Mouse (Mus musculus) heart, postnatal 0 days (tissue): Measurements from ENCODE around the gene Tmem63a. TPM values are rescaled to one million over a fixed set of nuclear protein-coding genes. Genes with fewer than 3 reads are reported as not detected.
"Not testable (repeated sequence)": the region's sequence is repeated elsewhere in the genome, so short reads cannot be mapped to it uniquely, and the experiment has no call there.

ENCODE experiments used
- ATAC-seq: fragments of 200-750 bp; cut with Nextera tagmentation; 2 replicates; pipeline ENCODE4 v1.8.0; 2017; ENCODE audit warnings: low read depth, moderate number of reproducible peaks, moderate library complexity; ENCODE audit not compliant: insufficient read depth
- DNase-seq: peaks from one replicate; pipeline ENCODE4 v3.0.0-alpha.2; 2016; ENCODE audit warnings: low spot score
- H3K27ac ChIP-seq: fragments of 300-500 bp; sonication (generic); 2 replicates; pipeline ENCODE4 v1.5.1; 2014; ENCODE audit warnings: low read depth, mild to moderate bottlenecking
- H3K27me3 ChIP-seq: fragments of 300-500 bp; sonication (generic); 2 replicates; pipeline ENCODE4 v1.6.1; 2014; ENCODE audit warnings: low read length, mixed read lengths; ENCODE audit not compliant: control insufficient read depth, insufficient read depth
- H3K36me3 ChIP-seq: fragments of 300-500 bp; sonication (generic); replicated peaks from 2 replicates; pipeline ENCODE4 v1.6.1; 2014; ENCODE audit warnings: low read length, mixed read lengths; ENCODE audit not compliant: control insufficient read depth, insufficient read depth
- H3K4me1 ChIP-seq: fragments of 300-500 bp; sonication (generic); 2 replicates; pipeline ENCODE4 v1.6.1; 2014; ENCODE audit warnings: antibody characterized with exemption; ENCODE audit not compliant: control insufficient read depth, insufficient read depth
- H3K4me2 ChIP-seq: fragments of 300-500 bp; sonication (generic); 2 replicates; pipeline ENCODE4 v1.6.1; 2014; ENCODE audit warnings: low read depth, mild to moderate bottlenecking, low read length, moderate library complexity
- H3K4me3 ChIP-seq: fragments of 300-500 bp; sonication (generic); 2 replicates; pipeline ENCODE4 v1.5.1; 2014; ENCODE audit warnings: low read depth, low read length
- H3K9ac ChIP-seq: fragments of 300-500 bp; sonication (generic); replicated peaks from 2 replicates; pipeline ENCODE4 v1.6.1; 2014; ENCODE audit warnings: low read depth, low read length, mixed read lengths
- H3K9me3 ChIP-seq: fragments of 300-500 bp; sonication (generic); replicated peaks from 2 replicates; pipeline ENCODE4 v1.6.1; 2016; ENCODE audit warnings: low read length; ENCODE audit not compliant: control insufficient read depth
- CTCF ChIP-seq: IDR thresholded peaks from 2 replicates; pipeline ENCODE4 v1.5.1; 2016; ENCODE audit warnings: antibody characterized with exemption, control low read depth, low read depth
- EP300 ChIP-seq: IDR thresholded peaks from 2 replicates; pipeline ENCODE4 v1.6.1; 2016; ENCODE audit warnings: antibody characterized with exemption, low read depth
- WGBS: fragments of 180-500 bp; shearing (Covaris S2); extraction: QIAGEN DNeasy Blood & Tissue Kit; methylation state at CpG from one replicate; pipeline ENCODE4 v1.1.7; 2014; 5-methylcytosine and 5-hydroxymethylcytosine counted together
- polyA plus RNA-seq: library from polyadenylated mRNA; unstranded; fragments of >200 nt; fragmentation: Nextera tagmentation; extraction: Ambion mirVana; gene quantifications from 2 replicates; pipeline ENCODE4 v1.2.1, GENCODE M21; 2015
- total RNA-seq: library from RNA; depleted of rRNA; stranded (reverse); fragments of >200 nt; gene quantifications from 2 replicates; pipeline ENCODE4 v1.2.3, GENCODE M21; 2014; ENCODE audit warnings: low replicate concordance

Tmem63a gene
- total and polyA plus RNA-seq, 2 experiments from 2014 or later: 9.6 to 17.2 TPM

DNA sequence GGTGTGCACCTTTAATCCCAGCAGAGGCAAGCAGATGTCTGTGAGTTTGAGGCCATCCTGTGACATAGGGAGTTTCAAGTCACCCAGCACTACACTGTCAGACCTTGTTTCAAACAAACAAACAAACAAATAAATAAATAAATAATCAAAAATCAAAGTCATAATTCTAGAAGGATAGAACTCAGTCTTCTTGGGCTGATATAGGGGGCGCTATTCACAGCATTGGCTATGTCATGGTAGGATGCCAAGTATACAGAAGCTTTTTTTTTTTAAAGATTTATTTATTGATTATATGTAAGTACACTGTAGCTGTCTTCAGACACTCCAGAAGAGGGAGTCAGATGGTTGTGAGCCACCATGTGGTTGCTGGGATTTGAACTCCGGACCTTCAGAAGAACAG, 3.4 kb upstream of the Tmem63a start:
- 78% methylated on average over 2 of the region's 2 CpGs for WGBS
- not testable (repeated sequence) for ATAC-seq

DNA sequence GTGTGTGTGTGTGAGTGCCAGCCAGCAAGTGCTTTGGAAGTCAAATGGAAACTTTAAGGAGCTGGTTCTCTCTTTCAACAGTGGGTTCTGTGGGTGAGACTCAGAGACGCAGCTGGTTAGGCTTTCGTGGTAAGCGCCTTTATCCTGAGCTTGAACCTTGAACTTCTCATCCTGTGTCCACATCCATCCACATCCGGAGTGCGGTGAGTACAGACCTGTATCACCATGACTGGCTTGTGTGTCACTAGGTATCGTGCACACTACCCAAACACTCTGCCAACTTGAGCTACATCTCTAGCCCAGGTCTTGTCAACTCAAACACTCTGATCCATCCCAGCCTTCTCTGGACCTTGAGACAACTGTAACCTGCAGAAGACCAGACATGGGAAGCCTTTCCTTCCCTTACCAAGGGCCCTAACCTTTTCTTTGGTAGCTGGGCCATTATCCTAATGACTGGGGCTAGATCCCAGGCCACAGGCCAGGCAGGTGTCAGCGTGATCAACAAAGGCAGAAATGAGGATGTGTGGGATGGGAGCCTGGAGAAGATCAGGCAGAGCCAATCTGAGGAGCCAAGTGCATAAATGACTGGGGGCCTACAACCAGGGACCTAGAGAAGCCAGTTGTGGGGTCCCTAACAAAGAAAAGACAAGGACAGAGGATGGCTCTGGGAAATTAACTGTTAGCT, 1.2 kb upstream of the Tmem63a start:
- no peak for TF ChIP-seq CTCF
- no peak for TF ChIP-seq EP300
- no peak for DNase-seq
- Histone ChIP-seq H3K36me3 (no peaks in the 10 kb centered on the region), H3K4me1 (peaks cover 19% of the 10 kb centered on the region), H3K4me3 (no peak overlapping the region), H3K9ac (no peak overlapping the region), H3K27me3 (peaks cover 7% of the 10 kb centered on the region), H3K9me3 (no peaks in the 10 kb centered on the region), H3K4me2 (peak overlapping the region; percentile 72), H3K27ac (no peak overlapping the region)
- no peak for ATAC-seq
- 89% methylated on average over 7 of the region's 7 CpGs for WGBS

More for the DNA sequence above, 3.4 kb upstream of the Tmem63a start:
- H3K9ac ChIP-seq, H3K9me3 ChIP-seq, H3K4me3 ChIP-seq, DNase-seq, H3K27ac ChIP-seq, H3K36me3 ChIP-seq, H3K4me2 ChIP-seq: not testable (repeated sequence)
- 0 out of 2 replicates have a peak, but pooled peaks have one; percentile 2 for TF ChIP-seq CTCF
- Histone ChIP-seq H3K4me1 (peaks cover 14% of the 10 kb centered on the region; the same call in 1 of the 2 replicates), H3K27me3 (peaks cover 28% of the 10 kb centered on the region)

DNA sequence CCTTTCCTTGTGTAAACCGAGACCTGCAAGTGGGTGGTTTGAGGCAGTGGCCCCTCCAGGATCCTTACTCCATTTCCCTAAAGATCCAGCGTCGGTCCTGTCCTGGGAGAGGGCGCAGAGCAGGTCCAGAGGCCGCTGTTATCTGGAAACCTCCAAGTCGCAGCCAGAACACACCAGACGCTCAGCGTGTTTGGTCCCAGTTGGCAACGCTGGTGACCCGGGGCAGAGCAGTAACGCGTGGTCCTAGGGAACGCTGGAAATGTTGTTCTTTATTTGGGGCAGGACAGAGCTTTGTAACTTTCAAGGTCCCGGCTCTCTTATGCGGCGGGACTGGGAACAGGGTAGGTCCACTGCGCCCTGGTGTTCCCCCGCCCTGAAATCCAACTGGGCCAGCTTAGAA, 418 bp upstream of the Tmem63a start:
- peak overlapping the region; percentile 87 for H3K9ac ChIP-seq
- no peaks in the 10 kb centered on the region for H3K9me3 ChIP-seq
- peaks cover 2% of the 10 kb centered on the region for H3K36me3 ChIP-seq
- peak overlapping the region; percentile 92 for H3K4me3 ChIP-seq
- peak; percentile 10; the same call in 1 of the 2 replicates for ATAC-seq
- peak overlapping the region; percentile 94 for H3K27ac ChIP-seq
- 4% methylated on average over 18 of the region's 18 CpGs for WGBS
- no peak for DNase-seq
- peaks cover 26% of the 10 kb centered on the region for H3K4me1 ChIP-seq
- peak overlapping the region; percentile 72 for H3K4me2 ChIP-seq
- peaks cover 4% of the 10 kb centered on the region; the same call in 1 of the 2 replicates for H3K27me3 ChIP-seq
- TF ChIP-seq EP300 (no peak), CTCF (no peak)

DNA sequence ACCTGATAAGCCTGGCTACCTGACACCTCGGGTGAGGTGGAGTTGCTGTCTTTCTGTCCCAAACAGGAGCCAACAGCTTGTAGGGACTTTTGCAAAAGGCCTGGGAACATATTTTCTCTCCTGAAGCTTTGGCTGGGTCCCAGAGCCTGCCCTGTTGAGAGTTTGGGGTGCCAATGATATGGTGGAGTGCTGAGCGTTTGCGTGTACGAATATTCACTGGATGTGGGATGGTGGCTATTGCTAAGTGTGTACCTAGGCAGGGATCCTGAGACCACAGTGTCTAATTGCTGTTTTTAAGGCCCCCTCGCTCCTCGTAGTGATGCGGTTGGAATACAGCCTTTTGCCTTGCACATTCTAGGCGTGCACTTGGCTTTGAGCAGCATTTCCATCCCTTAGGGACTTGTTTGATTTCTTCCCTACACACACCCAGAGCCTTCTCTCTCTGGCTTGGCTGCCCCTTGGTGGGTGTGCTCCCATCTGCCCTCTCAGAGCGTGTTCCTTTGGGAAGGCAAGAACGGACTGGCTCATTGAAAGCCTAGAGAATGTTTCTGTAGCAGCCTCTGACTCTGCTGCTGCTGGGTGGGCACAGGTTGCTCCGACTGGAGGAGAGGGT, 994 bp downstream of the Tmem63a start:
- Histone ChIP-seq H3K4me3 (peak overlapping the region; percentile 92), H3K27me3 (no peaks in the 10 kb centered on the region), H3K9ac (peak overlapping the region; percentile 87), H3K4me1 (peaks cover 23% of the 10 kb centered on the region), H3K9me3 (no peaks in the 10 kb centered on the region), H3K36me3 (peaks cover 17% of the 10 kb centered on the region), H3K27ac (peak overlapping the region; percentile 94), H3K4me2 (peak overlapping the region; percentile 72)
- DNase-seq: no peak
- ATAC-seq: no peak
- 43% methylated on average over 11 of the region's 11 CpGs for WGBS
- no peak for TF ChIP-seq EP300
- TF ChIP-seq CTCF: no peak

DNA sequence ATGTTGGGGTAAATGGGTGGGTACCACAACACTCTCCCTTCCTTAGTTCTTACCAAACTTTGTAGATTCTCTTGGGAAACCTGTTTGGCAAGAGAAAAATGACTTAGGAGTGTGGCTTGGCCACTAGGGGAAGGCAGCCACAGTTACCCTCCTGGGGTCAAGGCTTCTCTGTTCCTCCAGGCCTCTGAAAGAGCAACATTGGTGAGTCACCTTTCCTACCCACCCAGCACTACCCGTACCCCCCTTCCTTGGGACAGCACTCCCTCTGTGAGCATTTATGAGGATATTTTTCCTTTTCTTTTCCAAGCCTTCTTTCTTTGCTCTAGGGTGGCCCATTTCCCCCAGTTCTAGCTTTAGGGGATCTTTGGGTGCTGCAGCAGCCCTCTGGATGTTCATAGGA, 1.8 kb downstream of the Tmem63a start:
- Histone ChIP-seq H3K4me2 (no peak overlapping the region; the same call in 1 of the 2 replicates), H3K36me3 (peaks cover 23% of the 10 kb centered on the region), H3K4me1 (peaks cover 23% of the 10 kb centered on the region), H3K4me3 (no peak overlapping the region), H3K9me3 (no peaks in the 10 kb centered on the region), H3K9ac (no peak overlapping the region), H3K27me3 (no peaks in the 10 kb centered on the region), H3K27ac (0 out of 2 replicates have a peak overlapping the region, but pooled peaks have one; percentile 0)
- 79% methylated on average over 1 of the region's 1 CpGs for WGBS
- TF ChIP-seq EP300 (no peak), CTCF (no peak)
- ATAC-seq: no peak
- no peak for DNase-seq
